Mouse (Mus musculus) G1E-ER4 (cell line): Measurements from ENCODE around the gene Gm9. TPM values are rescaled to one million over a fixed set of nuclear protein-coding genes. Genes with fewer than 3 reads are reported as not detected.
"Not testable (repeated sequence)": the region's sequence is repeated elsewhere in the genome, so short reads cannot be mapped to it uniquely, and the experiment has no call there.

Experiments used
- GATA1 ChIP-seq: IDR thresholded peaks from one replicate; pipeline ENCODE4 v1.8.0; 2012; ENCODE audit warnings: low read length, inconsistent platforms
- polyA plus RNA-seq: library from polyadenylated mRNA; stranded (reverse); fragments of >175 nt; gene quantifications from 2 replicates; pipeline ENCODE4 v1.2.3, GENCODE M21; 2012

Gene Gm9
- not detected in 2 replicates for polyA plus RNA-seq

- no peak for TF ChIP-seq GATA1
These were observed at the start of gene Gm9 for GRCm38 (mm10) chrX:37210941-37211340. TSS of gene Gm9 (minus strand) at chrX:37211041.

GRCm38 (mm10) chrX:37249619-37250018, 38.8 kb upstream of the Gm9 start, which contains the start of gene Rhox3a:
TSS of gene Rhox3a (plus strand) at chrX:37249919.
- TF ChIP-seq GATA1, result not testable (repeated sequence)

GRCm38 (mm10) chrX:37244676-37245075, 33.8 kb upstream of the Gm9 start, which contains the start of gene Rhox2a:
TSS of gene Rhox2a (plus strand) at chrX:37244976.
- not testable (repeated sequence) for TF ChIP-seq GATA1

- not testable (repeated sequence) for TF ChIP-seq GATA1
These were observed 11.3 kb upstream of the Gm9 start, which contains the start of gene Rhox1 for GRCm38 (mm10) chrX:37222158-37222557. TSS of gene Rhox1 (minus strand) at chrX:37222258.

GRCm38 (mm10) chrX:37198676-37199075, 12.2 kb downstream of the Gm9 start:
- no peak for TF ChIP-seq GATA1

- no peak for TF ChIP-seq GATA1
These were observed 19.0 kb downstream of the Gm9 start for GRCm38 (mm10) chrX:37191744-37192379.

- no peak for TF ChIP-seq GATA1
These were observed 19.6 kb downstream of the Gm9 start, which contains the start of the genes Ndufa1 and Rnf113a1 for GRCm38 (mm10) chrX:37191105-37191743. TSS of gene Ndufa1 (minus strand) at chrX:37191163. TSS of gene Rnf113a1 (plus strand) at chrX:37191245.

GRCm38 (mm10) chrX:37190755-37191104, 20.1 kb downstream of the Gm9 start:
- TF ChIP-seq GATA1, result no peak

GRCm38 (mm10) chrX:37168742-37169141, 42.1 kb downstream of the Gm9 start, which contains the start of gene Akap14:
TSS of gene Akap14 (minus strand) at chrX:37168842.
- TF ChIP-seq GATA1, result no peak

GRCm38 (mm10) chrX:37167085-37167484, 43.8 kb downstream of the Gm9 start:
- TF ChIP-seq GATA1, result no peak

GRCm38 (mm10) chrX:37163115-37163514, 47.7 kb downstream of the Gm9 start:
- no peak for TF ChIP-seq GATA1

- TF ChIP-seq GATA1, result no peak
These were observed 49.7 kb downstream of the Gm9 start for GRCm38 (mm10) chrX:37161169-37161568.

Other genes starting within 250 kb of the Gm9 start
- gene Sept6, start 219.2 kb downstream of the Gm9 start, polyA plus RNA-seq, result 1.2 and 2.7 TPM in 2 replicates
- gene Sowahd, start 162.2 kb downstream of the Gm9 start, polyA plus RNA-seq, result not detected in 2 replicates
- gene Rpl39, start 125.6 kb downstream of the Gm9 start, polyA plus RNA-seq, result 162 and 176 TPM in 2 replicates
- gene Upf3b, start 100.7 kb downstream of the Gm9 start, polyA plus RNA-seq, result 3.6 and 6.3 TPM in 2 replicates
- 11.3 and 11.6 TPM in 2 replicates for gene Nkap, start 84.2 kb downstream of the Gm9 start, polyA plus RNA-seq
- gene Akap14, start 42.2 kb downstream of the Gm9 start, polyA plus RNA-seq, result not detected in 2 replicates
- gene Ndufa1, start 19.9 kb downstream of the Gm9 start, polyA plus RNA-seq, result 188 and 247 TPM in 2 replicates
- gene Rnf113a1, start 19.8 kb downstream of the Gm9 start, polyA plus RNA-seq, result 10.8 and 11.2 TPM in 2 replicates
- gene Rhox1, start 11.2 kb upstream of the Gm9 start, polyA plus RNA-seq, result not detected in 2 replicates
- gene Rhox2a, start 33.9 kb upstream of the Gm9 start, polyA plus RNA-seq, result not detected in 2 replicates
- gene Rhox3a, start 38.9 kb upstream of the Gm9 start, polyA plus RNA-seq, result not detected in 2 replicates
- not detected in 2 replicates for gene Rhox4a, start 54.3 kb upstream of the Gm9 start, polyA plus RNA-seq
- not detected in 2 replicates for gene Rhox3a2, start 169.0 kb upstream of the Gm9 start, polyA plus RNA-seq
- not detected in 2 replicates for gene Rhox4a2, start 179.8 kb upstream of the Gm9 start, polyA plus RNA-seq
- not detected in 2 replicates for gene Rhox2b, start 201.0 kb upstream of the Gm9 start, polyA plus RNA-seq
- gene Rhox4b, start 221.5 kb upstream of the Gm9 start, polyA plus RNA-seq, result not detected in 2 replicates
- not detected in 2 replicates for gene Rhox2c, start 242.6 kb upstream of the Gm9 start, polyA plus RNA-seq
- not detected in 2 replicates for gene Rhox3c, start 247.5 kb upstream of the Gm9 start, polyA plus RNA-seq